Mouse (Mus musculus): Measurements from ENCODE around the gene Dmc1. TPM values are rescaled to one million over a fixed set of nuclear protein-coding genes. Genes with fewer than 3 reads are reported as not detected.

Dmc1 gene
- 0.59 and 0.67 TPM in 2 replicates for polyA plus RNA-seq (2015; fragmentation: Nextera tagmentation; extraction: Ambion mirVana)

DNA sequence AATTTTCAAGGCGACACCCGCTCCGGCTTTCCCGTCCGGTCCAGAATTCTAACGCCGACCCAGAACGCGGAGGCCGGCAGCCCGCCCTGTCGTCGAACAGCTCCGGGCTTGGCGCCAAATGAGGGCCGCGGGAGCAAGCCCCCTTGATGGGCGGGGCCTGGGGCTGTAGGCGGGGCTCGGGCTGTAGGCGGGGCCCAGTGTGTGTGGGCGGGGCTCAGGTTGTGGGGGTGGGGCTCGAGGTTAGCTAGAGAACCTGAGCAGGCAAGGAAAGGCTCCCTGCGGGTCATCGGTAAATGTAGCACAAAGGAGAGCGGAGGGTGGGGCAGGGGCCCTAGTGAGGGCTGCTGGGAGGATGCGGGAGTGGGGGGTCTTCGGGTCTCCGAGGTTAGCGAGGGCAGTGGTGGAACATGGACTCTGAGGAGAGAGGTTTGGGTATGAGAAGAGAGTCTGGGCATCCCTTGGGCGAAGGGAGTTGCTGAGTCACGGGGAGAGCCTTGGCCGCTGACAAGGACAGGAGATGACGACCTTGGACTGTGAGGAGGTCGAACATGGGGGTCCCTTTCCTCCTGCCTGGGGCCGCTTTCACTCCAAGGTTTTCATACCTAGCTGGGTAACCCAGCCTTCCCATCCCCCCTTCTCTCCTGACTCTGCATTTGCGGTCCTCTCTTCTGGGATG, at the start of gene Dmc1:
Gene Dmc1, minus strand, starts transcription at position 120 of the 676 bp plus-strand sequence.
- H3K36me3 ChIP-seq = peaks cover 4% of the 10 kb centered on the region; the same call in 1 of the 2 replicates
- H3K27me3 ChIP-seq = no peaks in the 10 kb centered on the region
- ATAC-seq (replicated peaks) = no peak
- no peak within 1 kb of the TSS for H3K9ac ChIP-seq (replicated peaks)
- H3K9me3 ChIP-seq = no peaks in the 10 kb centered on the region
- H3K4me2 ChIP-seq (replicated peaks) = peak within 1 kb of the TSS; percentile 36
- peaks cover 7% of the 10 kb centered on the region for H3K4me1 ChIP-seq
- 10% methylated on average over 37 of the region's 37 CpGs for WGBS
- H3K4me3 ChIP-seq = peak within 1 kb of the TSS; percentile 22
- H3K27ac ChIP-seq (replicated peaks) = no peak within 1 kb of the TSS

DNA sequence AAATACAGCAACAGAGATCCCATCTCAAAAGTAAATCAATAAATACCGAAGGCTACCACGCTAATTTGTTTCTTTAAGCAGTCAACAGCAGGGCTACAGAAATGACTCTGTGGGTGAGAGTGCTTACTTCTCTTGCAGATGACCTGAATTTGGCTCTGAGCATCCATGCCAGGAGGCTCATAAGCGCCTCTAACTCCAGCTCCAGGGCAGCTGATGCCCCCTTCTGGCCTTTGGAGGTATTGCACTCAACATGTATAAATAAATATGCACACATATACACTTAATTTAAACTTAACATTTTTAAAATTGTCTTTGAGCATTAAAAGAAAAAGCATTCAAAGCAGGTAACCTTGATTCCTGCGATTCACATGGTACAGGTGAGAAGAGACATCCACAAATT, 46.6 kb upstream of the Dmc1 start:
- Histone ChIP-seq H3K9me3 (no peaks in the 10 kb centered on the region), H3K4me2 (replicated peaks) (no peak overlapping the region), H3K9ac (replicated peaks) (no peak overlapping the region), H3K27ac (replicated peaks) (no peak overlapping the region), H3K4me3 (no peak overlapping the region), H3K4me1 (peaks cover under 1% of the 10 kb centered on the region; the same call in 1 of the 2 replicates), H3K36me3 (peaks cover 24% of the 10 kb centered on the region), H3K27me3 (no peaks in the 10 kb centered on the region)
- WGBS = 80% methylated on average over 4 of the region's 4 CpGs
- no peak for ATAC-seq (replicated peaks)

DNA sequence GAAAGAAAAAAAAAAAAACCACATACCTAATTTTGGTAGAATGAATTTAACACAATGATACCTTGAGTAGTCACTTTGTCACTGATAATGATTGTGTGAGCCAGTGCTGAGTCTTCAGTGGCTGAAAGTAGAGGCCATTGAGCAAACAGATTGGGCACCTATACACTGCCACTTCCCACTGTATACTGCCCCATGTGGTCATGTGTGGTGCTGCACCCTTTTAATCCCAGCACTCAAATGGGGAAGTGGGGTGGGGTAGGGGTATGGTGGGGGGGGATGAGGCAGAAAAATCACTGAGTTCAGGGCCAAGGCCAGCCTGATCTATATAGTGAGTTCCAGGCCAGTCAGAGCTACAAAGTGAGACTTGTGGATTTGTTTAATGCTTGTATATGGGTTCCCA, 45.7 kb upstream of the Dmc1 start:
- Histone ChIP-seq H3K4me2 (replicated peaks) (no peak overlapping the region), H3K27me3 (no peaks in the 10 kb centered on the region), H3K4me1 (no peaks in the 10 kb centered on the region), H3K9ac (replicated peaks) (no peak overlapping the region), H3K27ac (replicated peaks) (no peak overlapping the region), H3K4me3 (no peak overlapping the region), H3K36me3 (peaks cover 28% of the 10 kb centered on the region), H3K9me3 (no peaks in the 10 kb centered on the region)
- ATAC-seq (replicated peaks) = 0 out of 2 replicates have a peak, but pooled peaks have one; percentile 51

DNA sequence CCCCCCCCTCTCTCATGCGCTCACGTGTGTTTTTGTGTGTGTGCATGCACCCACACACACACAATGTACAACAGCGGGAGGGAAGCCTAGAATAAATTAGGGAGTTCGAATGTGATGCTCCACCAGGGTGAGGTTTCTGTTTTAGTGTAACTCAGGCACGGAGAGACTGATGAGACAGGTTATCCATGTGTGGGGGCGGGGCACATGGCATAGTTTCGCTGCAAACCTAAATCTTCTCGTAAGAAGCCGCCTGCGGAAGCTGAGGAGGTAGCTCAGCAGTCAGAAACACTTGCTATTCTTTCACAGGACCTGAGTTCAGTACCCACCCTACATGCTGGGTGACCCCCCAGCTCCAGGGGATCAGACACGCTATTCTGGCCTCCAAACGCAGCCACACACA, 43.2 kb upstream of the Dmc1 start:
- Histone ChIP-seq H3K36me3 (peaks cover 30% of the 10 kb centered on the region), H3K9me3 (no peaks in the 10 kb centered on the region)
- 91% methylated on average over 12 of the region's 12 CpGs for WGBS

GRCm38 (mm10) chr15:79645483-79645882, 40.6 kb upstream of the Dmc1 start:
- Histone ChIP-seq H3K4me3 (no peak overlapping the region), H3K4me2 (replicated peaks) (no peak overlapping the region), H3K36me3 (peaks cover 49% of the 10 kb centered on the region), H3K9me3 (no peaks in the 10 kb centered on the region), H3K27ac (replicated peaks) (no peak overlapping the region), H3K9ac (replicated peaks) (no peak overlapping the region), H3K4me1 (no peaks in the 10 kb centered on the region), H3K27me3 (no peaks in the 10 kb centered on the region)
- no peak for ATAC-seq (replicated peaks)
- WGBS = 81% methylated on average over 2 of the region's 2 CpGs

More for the DNA sequence above, 43.2 kb upstream of the Dmc1 start:
- Histone ChIP-seq H3K4me1 (no peaks in the 10 kb centered on the region), H3K27ac (replicated peaks) (no peak overlapping the region), H3K9ac (replicated peaks) (no peak overlapping the region), H3K4me2 (replicated peaks) (no peak overlapping the region), H3K4me3 (no peak overlapping the region), H3K27me3 (no peaks in the 10 kb centered on the region)
- ATAC-seq (replicated peaks) = no peak

GRCm38 (mm10) chr15:79641135-79641817, 36.4 kb upstream of the Dmc1 start:
- ATAC-seq (replicated peaks) = no peak
- Histone ChIP-seq H3K27ac (replicated peaks) (no peak overlapping the region), H3K4me1 (no peaks in the 10 kb centered on the region), H3K27me3 (no peaks in the 10 kb centered on the region), H3K4me2 (replicated peaks) (no peak overlapping the region), H3K9ac (replicated peaks) (no peak overlapping the region), H3K36me3 (peaks cover 56% of the 10 kb centered on the region), H3K4me3 (no peak overlapping the region), H3K9me3 (no peaks in the 10 kb centered on the region)
- WGBS = 82% methylated on average over 11 of the region's 12 CpGs

GRCm38 (mm10) chr15:79630471-79630870, 25.6 kb upstream of the Dmc1 start:
- Histone ChIP-seq H3K4me1 (no peaks in the 10 kb centered on the region), H3K4me2 (replicated peaks) (no peak overlapping the region), H3K9me3 (no peaks in the 10 kb centered on the region), H3K27me3 (no peaks in the 10 kb centered on the region), H3K36me3 (peaks cover 71% of the 10 kb centered on the region), H3K9ac (replicated peaks) (no peak overlapping the region), H3K27ac (replicated peaks) (no peak overlapping the region), H3K4me3 (no peak overlapping the region)
- 87% methylated on average over 2 of the region's 2 CpGs for WGBS
- no peak for ATAC-seq (replicated peaks)

DNA sequence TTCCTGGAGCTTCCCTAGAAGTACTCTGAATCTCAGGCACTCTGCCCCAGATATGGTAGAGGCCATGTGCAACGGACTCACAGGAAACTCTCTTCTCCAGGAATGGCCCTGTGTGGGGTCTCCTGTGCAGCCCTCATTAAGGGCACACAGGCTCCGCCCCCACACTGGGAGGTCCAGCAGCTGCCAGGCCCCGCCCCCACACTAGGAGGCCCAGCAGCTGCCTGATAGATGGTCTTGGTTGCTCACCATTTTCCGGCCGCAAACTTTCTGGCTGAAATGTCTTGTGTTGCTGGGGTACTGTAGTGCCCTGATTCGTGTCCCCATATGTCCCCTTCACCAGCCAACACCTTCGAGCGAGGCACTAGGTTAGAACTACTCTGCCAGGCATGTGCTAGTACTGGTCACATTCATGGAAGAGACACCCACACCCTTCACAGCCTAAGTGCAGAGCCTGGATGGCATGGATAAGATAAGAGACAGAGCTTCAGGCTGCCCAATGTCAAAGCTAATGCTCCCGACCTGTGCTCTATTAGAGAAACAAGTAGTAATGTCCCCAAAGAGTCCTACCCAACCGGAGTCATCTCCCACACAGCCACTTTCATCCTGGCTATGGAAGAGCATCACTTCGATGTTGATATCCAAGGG, 15.0 kb upstream of the Dmc1 start:
- no peak overlapping the region for H3K9ac ChIP-seq (replicated peaks)
- no peak overlapping the region for H3K4me2 ChIP-seq (replicated peaks)
- peaks cover 79% of the 10 kb centered on the region for H3K36me3 ChIP-seq
- H3K27ac ChIP-seq (replicated peaks) = no peak overlapping the region
- ATAC-seq (replicated peaks) = no peak
- 84% methylated on average over 11 of the region's 11 CpGs for WGBS
- no peaks in the 10 kb centered on the region for H3K4me1 ChIP-seq
- no peaks in the 10 kb centered on the region for H3K9me3 ChIP-seq
- no peaks in the 10 kb centered on the region for H3K27me3 ChIP-seq
- H3K4me3 ChIP-seq = no peak overlapping the region

DNA sequence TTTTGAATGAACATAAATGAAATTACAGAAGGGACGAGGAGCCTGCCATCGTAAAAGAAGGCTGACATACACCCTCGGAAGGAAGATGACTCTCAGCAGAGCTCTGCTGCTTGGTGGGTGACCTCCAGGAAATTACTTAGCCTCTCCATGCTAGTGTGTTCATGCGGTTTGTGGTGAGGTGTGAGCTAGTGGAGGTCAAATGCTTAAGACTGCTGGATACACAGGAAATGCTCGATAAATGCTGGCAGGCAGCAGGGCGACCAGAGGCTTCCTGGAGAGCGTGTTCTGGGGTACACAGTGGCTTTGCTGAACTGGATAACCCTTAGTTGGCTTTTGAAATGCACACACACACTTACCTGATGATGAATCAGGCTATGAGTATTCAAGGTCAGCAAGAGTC, 13.5 kb upstream of the Dmc1 start:
- H3K9me3 ChIP-seq = no peaks in the 10 kb centered on the region
- no peak overlapping the region for H3K4me3 ChIP-seq
- H3K27me3 ChIP-seq = no peaks in the 10 kb centered on the region
- no peak overlapping the region for H3K9ac ChIP-seq (replicated peaks)
- ATAC-seq (replicated peaks) = no peak
- no peak overlapping the region for H3K4me2 ChIP-seq (replicated peaks)
- H3K36me3 ChIP-seq = peaks cover 77% of the 10 kb centered on the region
- no peak overlapping the region for H3K27ac ChIP-seq (replicated peaks)
- H3K4me1 ChIP-seq = no peaks in the 10 kb centered on the region
- 96% methylated on average over 7 of the region's 7 CpGs for WGBS

- H3K4me2 ChIP-seq (replicated peaks) = no peak overlapping the region
- no peaks in the 10 kb centered on the region for H3K27me3 ChIP-seq
- H3K27ac ChIP-seq (replicated peaks) = no peak overlapping the region
- H3K36me3 ChIP-seq = peaks cover 77% of the 10 kb centered on the region
- H3K4me1 ChIP-seq = no peaks in the 10 kb centered on the region
- 82% methylated on average over 11 of the region's 11 CpGs for WGBS
- no peak for ATAC-seq (replicated peaks)
- H3K9me3 ChIP-seq = no peaks in the 10 kb centered on the region
- H3K4me3 ChIP-seq = no peak overlapping the region
- H3K9ac ChIP-seq (replicated peaks) = no peak overlapping the region
Measured at GRCm38 (mm10) chr15:79617135-79617534, 12.2 kb upstream of the Dmc1 start.

DNA sequence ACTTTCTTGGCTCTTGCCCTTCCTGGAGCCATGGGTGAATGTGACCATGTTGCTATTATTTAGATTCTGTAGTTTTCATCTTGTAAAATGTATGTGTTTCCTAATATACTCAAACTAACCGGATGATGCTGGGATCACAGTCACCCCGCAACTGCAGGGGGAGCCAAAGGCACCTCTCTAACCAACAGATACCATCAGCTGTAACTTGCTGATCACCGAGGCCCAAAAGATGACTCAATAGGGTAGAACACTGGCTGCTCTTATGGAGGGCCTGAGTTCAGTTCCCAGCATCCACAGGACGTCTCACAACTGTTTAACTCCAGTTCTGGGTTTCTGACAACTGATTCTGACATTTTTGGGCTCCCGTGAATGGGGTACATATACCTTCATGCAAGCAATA, 11.8 kb upstream of the Dmc1 start:
- no peaks in the 10 kb centered on the region for H3K9me3 ChIP-seq
- H3K36me3 ChIP-seq = peaks cover 73% of the 10 kb centered on the region
- no peaks in the 10 kb centered on the region for H3K27me3 ChIP-seq
- H3K4me1 ChIP-seq = no peaks in the 10 kb centered on the region
- H3K4me2 ChIP-seq (replicated peaks) = no peak overlapping the region
- H3K27ac ChIP-seq (replicated peaks) = no peak overlapping the region
- H3K9ac ChIP-seq (replicated peaks) = no peak overlapping the region
- WGBS = 88% methylated on average over 5 of the region's 5 CpGs
- no peak for ATAC-seq (replicated peaks)
- no peak overlapping the region for H3K4me3 ChIP-seq

- no peak overlapping the region for H3K27ac ChIP-seq (replicated peaks)
- no peaks in the 10 kb centered on the region for H3K4me1 ChIP-seq
- no peaks in the 10 kb centered on the region for H3K27me3 ChIP-seq
- no peak overlapping the region for H3K4me3 ChIP-seq
- 92% methylated on average over 7 of the region's 7 CpGs for WGBS
- ATAC-seq (replicated peaks) = no peak
- no peak overlapping the region for H3K4me2 ChIP-seq (replicated peaks)
- H3K9ac ChIP-seq (replicated peaks) = no peak overlapping the region
- H3K36me3 ChIP-seq = peaks cover 68% of the 10 kb centered on the region
- no peaks in the 10 kb centered on the region for H3K9me3 ChIP-seq
Measured at GRCm38 (mm10) chr15:79615501-79615900, 10.6 kb upstream of the Dmc1 start.

All from forebrain, embryonic 15.5 days (tissue).